Mouse (Mus musculus): ENCODE results near the gene Wdr93. TPM values are rescaled to one million over a fixed set of nuclear protein-coding genes. Genes with fewer than 3 reads are reported as not detected.

Wdr93 gene
- total RNA-seq, 2 experiments from 2014 or later = not detected

Other genes with a start within 250 kb of the Wdr93 start
- gene Rhcg, start 125.5 kb upstream of the Wdr93 start, total RNA-seq (2015; ENCODE audit: low replicate concordance) = 0.42 TPM in 1 of 2 replicates, not detected in the other
- gene Rhcg, start 125.5 kb upstream of the Wdr93 start, total RNA-seq (2017; ENCODE audit: low replicate concordance) = 0.26 TPM in 1 of 2 replicates, not detected in the other
- gene Ticrr, start 83.0 kb upstream of the Wdr93 start, total RNA-seq (2015; ENCODE audit: low replicate concordance) = 11.9 and 15.3 TPM in 2 replicates
- 9.0 and 12.8 TPM in 2 replicates for gene Ticrr, start 83.0 kb upstream of the Wdr93 start, total RNA-seq (2017; ENCODE audit: low replicate concordance)
- 0.42 TPM in 1 of 2 replicates, not detected in the other for gene Kif7, start 27.4 kb upstream of the Wdr93 start, total RNA-seq (2015; ENCODE audit: low replicate concordance)
- gene Kif7, start 27.4 kb upstream of the Wdr93 start, total RNA-seq (2017; ENCODE audit: low replicate concordance) = 0.09 TPM in 1 of 2 replicates, not detected in the other
- not detected in 2 replicates for gene Plin1, start 10.3 kb upstream of the Wdr93 start, total RNA-seq (2015; ENCODE audit: low replicate concordance)
- not detected in 2 replicates for gene Plin1, start 10.3 kb upstream of the Wdr93 start, total RNA-seq (2017; ENCODE audit: low replicate concordance)
- not detected in 2 replicates for gene Pex11a, start within 50 bp of the Wdr93 start, total RNA-seq (2015; ENCODE audit: low replicate concordance)
- gene Pex11a, start within 50 bp of the Wdr93 start, total RNA-seq (2017; ENCODE audit: low replicate concordance) = 0.51 TPM in 1 of 2 replicates, not detected in the other
- gene Mesp1, start 50.6 kb downstream of the Wdr93 start, total RNA-seq (2015; ENCODE audit: low replicate concordance) = not detected in 2 replicates
- 1.0 TPM in 1 of 2 replicates, not detected in the other for gene Mesp1, start 50.6 kb downstream of the Wdr93 start, total RNA-seq (2017; ENCODE audit: low replicate concordance)
- gene Mesp2, start 67.6 kb downstream of the Wdr93 start, total RNA-seq (2015; ENCODE audit: low replicate concordance) = not detected in 2 replicates
- gene Mesp2, start 67.6 kb downstream of the Wdr93 start, total RNA-seq (2017; ENCODE audit: low replicate concordance) = not detected in 2 replicates
- 1.3 TPM in 1 of 2 replicates, not detected in the other for gene Anpep, start 117.9 kb downstream of the Wdr93 start, total RNA-seq (2015; ENCODE audit: low replicate concordance)
- gene Anpep, start 117.9 kb downstream of the Wdr93 start, total RNA-seq (2017; ENCODE audit: low replicate concordance) = 0.26 TPM in 1 of 2 replicates, not detected in the other
- 4.6 and 5.6 TPM in 2 replicates for gene Ap3s2, start 177.5 kb downstream of the Wdr93 start, total RNA-seq (2015; ENCODE audit: low replicate concordance)
- gene Ap3s2, start 177.5 kb downstream of the Wdr93 start, total RNA-seq (2017; ENCODE audit: low replicate concordance) = 1.4 and 1.6 TPM in 2 replicates
- not detected in 2 replicates for gene Arpin, start 192.2 kb downstream of the Wdr93 start, total RNA-seq (2015; ENCODE audit: low replicate concordance)
- gene Arpin, start 192.2 kb downstream of the Wdr93 start, total RNA-seq (2017; ENCODE audit: low replicate concordance) = 0.34 and 0.42 TPM in 2 replicates

Measured in erythroblast, adult 5-6 weeks (primary cell).